Mouse (Mus musculus) lung, adult 18-20 months (tissue): Measurements from ENCODE around the gene Spon1.
A peak's percentile ranks its signal among the peaks of the same experiment; 100 is the strongest.

Experiments
- DNase-seq, 2 experiments: peaks; one replicate each; pipeline ENCODE4 v3.0.0; 2022; ENCODE audit warnings: mixed read lengths in 2 of 2

Spon1 gene

GRCm38 (mm10) chr7:113909161-113909825 lies 143.5 kb downstream of the Spon1 start:
- no peak for DNase-seq

- no peak for DNase-seq
Observed at GRCm38 (mm10) chr7:113910856-113911255, 145.1 kb downstream of the Spon1 start.

GRCm38 (mm10) chr7:113915936-113916335 lies 150.1 kb downstream of the Spon1 start:
- no peak for DNase-seq

- no peak for DNase-seq
Observed at GRCm38 (mm10) chr7:113918916-113919315, 153.1 kb downstream of the Spon1 start.

- no peak for DNase-seq
Observed at GRCm38 (mm10) chr7:113919505-113919904, 153.7 kb downstream of the Spon1 start.

- DNase-seq: no peak
Observed at GRCm38 (mm10) chr7:113920056-113920455, 154.3 kb downstream of the Spon1 start.

- DNase-seq: no peak
Observed at GRCm38 (mm10) chr7:113924561-113924960, 158.8 kb downstream of the Spon1 start.

- DNase-seq: no peak
Observed at GRCm38 (mm10) chr7:113950888-113951287, 185.1 kb downstream of the Spon1 start.

- DNase-seq: no peak
Observed at GRCm38 (mm10) chr7:113955431-113955830, 189.6 kb downstream of the Spon1 start.

- peak; percentile 39 to 65 for DNase-seq
Observed at GRCm38 (mm10) chr7:113960841-113961499, 195.2 kb downstream of the Spon1 start.

- DNase-seq: no peak
Observed at GRCm38 (mm10) chr7:113961500-113961895, 195.7 kb downstream of the Spon1 start.

GRCm38 (mm10) chr7:113962078-113962477 lies 196.3 kb downstream of the Spon1 start:
- DNase-seq: peak; percentile 59 to 66

GRCm38 (mm10) chr7:113963766-113964165 lies 198.0 kb downstream of the Spon1 start:
- no peak for DNase-seq

GRCm38 (mm10) chr7:113965625-113966024 lies 199.8 kb downstream of the Spon1 start:
- no peak for DNase-seq

- no peak for DNase-seq
Observed at GRCm38 (mm10) chr7:113969182-113969581, 203.4 kb downstream of the Spon1 start.

- DNase-seq: no peak
Observed at GRCm38 (mm10) chr7:113972536-113972935, 206.7 kb downstream of the Spon1 start.

GRCm38 (mm10) chr7:113986406-113987134 lies 220.8 kb downstream of the Spon1 start:
- peak in 1 of 2 experiments; percentile 18 for DNase-seq

GRCm38 (mm10) chr7:113988156-113988555 lies 222.4 kb downstream of the Spon1 start:
- no peak for DNase-seq

- no peak for DNase-seq
Observed at GRCm38 (mm10) chr7:113997675-113998354, 232.0 kb downstream of the Spon1 start.

GRCm38 (mm10) chr7:114004171-114004570 lies 238.4 kb downstream of the Spon1 start:
- DNase-seq: no peak

GRCm38 (mm10) chr7:114005499-114005898 lies 239.7 kb downstream of the Spon1 start:
- DNase-seq: no peak

- no peak for DNase-seq
Observed at GRCm38 (mm10) chr7:114006456-114006855, 240.7 kb downstream of the Spon1 start.

- peak; percentile 29 for DNase-seq
Observed at GRCm38 (mm10) chr7:114007565-114007964, 241.8 kb downstream of the Spon1 start.
